Mouse (Mus musculus) CH12.LX (cell line): ENCODE results near the gene Adam21.

Experiments used
- CTCF ChIP-seq, 2 experiments: IDR thresholded peaks in 1 of 2; conservative IDR thresholded peaks in 1 of 2; 2 replicates each; pipeline ENCODE4 v1.5.1; 2011 to 2012; ENCODE audit warnings: low read depth in 2 of 2, low read length in 2 of 2, improper control_type of control experiment in 1 of 2, inconsistent platforms in 1 of 2, mild to moderate bottlenecking in 1 of 2, moderate library complexity in 1 of 2
- E2F4 ChIP-seq: IDR thresholded peaks from 2 replicates; pipeline ENCODE4 v1.6.1; 2011; ENCODE audit warnings: low read depth, low read length, improper control_type of control experiment; ENCODE audit not compliant: insufficient replicate concordance
- EP300 ChIP-seq: IDR thresholded peaks from 2 replicates; pipeline ENCODE4 v1.6.1; 2011; ENCODE audit warnings: low read length, improper control_type of control experiment
- JUND ChIP-seq: conservative IDR thresholded peaks from 2 replicates; pipeline ENCODE4 v1.6.1; 2011; ENCODE audit warnings: low read depth, low read length, improper control_type of control experiment
- KAT2A ChIP-seq: IDR thresholded peaks from 2 replicates; pipeline ENCODE4 v1.6.1; 2012; ENCODE audit warnings: low read length, improper control_type of control experiment, inconsistent platforms; ENCODE audit not compliant: insufficient replicate concordance
- PAX5 ChIP-seq: IDR thresholded peaks from 2 replicates; pipeline ENCODE4 v1.6.1; 2012; ENCODE audit warnings: low read length, inconsistent platforms, mixed read lengths
- POLR2A ChIP-seq: IDR thresholded peaks from 2 replicates; pipeline ENCODE4 v1.6.1; 2011; ENCODE audit warnings: low read depth, mild to moderate bottlenecking, improper control_type of control experiment, low read length
- RAD21 ChIP-seq: IDR thresholded peaks from 2 replicates; pipeline ENCODE4 v1.6.1; 2011; ENCODE audit warnings: low read depth, mild to moderate bottlenecking, low read length, improper control_type of control experiment, moderate library complexity
- SIN3A ChIP-seq: IDR thresholded peaks from 2 replicates; pipeline ENCODE4 v1.6.1; 2012; ENCODE audit warnings: low read length, improper control_type of control experiment, inconsistent platforms
- USF1 ChIP-seq: IDR thresholded peaks from 2 replicates; pipeline ENCODE4 v1.6.1; 2014; ENCODE audit warnings: low read depth, mild to moderate bottlenecking, inconsistent platforms, low read length, improper control_type of control experiment
- ZMIZ1 ChIP-seq: IDR thresholded peaks from 2 replicates; pipeline ENCODE4 v1.6.1; 2012; ENCODE audit warnings: low read depth, mild to moderate bottlenecking, inconsistent platforms, low read length, improper control_type of control experiment
- ZNF384 ChIP-seq: IDR thresholded peaks from 2 replicates; pipeline ENCODE4 v1.6.1; 2012; ENCODE audit warnings: low read depth, low read length, improper control_type of control experiment, inconsistent platforms

GRCm38 (mm10) chr12:81596547-81597262 is 28.4 kb upstream of the Adam21 start:
- TF ChIP-seq CTCF (conservative IDR thresholded peaks at IDR 0.05 in 1 of 2, IDR thresholded peaks at IDR 0.05 in 1 of 2; ENCODE audit: low read depth in 2 of 2, low read length in 2 of 2) (no peak), USF1 (no peak), ZNF384 (no peak), JUND (no peak), RAD21 (no peak), SIN3A (no peak), ZMIZ1 (no peak), PAX5 (no peak), POLR2A (no peak), KAT2A (no peak), E2F4 (no peak), EP300 (no peak)
